Mouse (Mus musculus): ENCODE results near the gene Ccdc194.

The Ccdc194 gene

DNA sequence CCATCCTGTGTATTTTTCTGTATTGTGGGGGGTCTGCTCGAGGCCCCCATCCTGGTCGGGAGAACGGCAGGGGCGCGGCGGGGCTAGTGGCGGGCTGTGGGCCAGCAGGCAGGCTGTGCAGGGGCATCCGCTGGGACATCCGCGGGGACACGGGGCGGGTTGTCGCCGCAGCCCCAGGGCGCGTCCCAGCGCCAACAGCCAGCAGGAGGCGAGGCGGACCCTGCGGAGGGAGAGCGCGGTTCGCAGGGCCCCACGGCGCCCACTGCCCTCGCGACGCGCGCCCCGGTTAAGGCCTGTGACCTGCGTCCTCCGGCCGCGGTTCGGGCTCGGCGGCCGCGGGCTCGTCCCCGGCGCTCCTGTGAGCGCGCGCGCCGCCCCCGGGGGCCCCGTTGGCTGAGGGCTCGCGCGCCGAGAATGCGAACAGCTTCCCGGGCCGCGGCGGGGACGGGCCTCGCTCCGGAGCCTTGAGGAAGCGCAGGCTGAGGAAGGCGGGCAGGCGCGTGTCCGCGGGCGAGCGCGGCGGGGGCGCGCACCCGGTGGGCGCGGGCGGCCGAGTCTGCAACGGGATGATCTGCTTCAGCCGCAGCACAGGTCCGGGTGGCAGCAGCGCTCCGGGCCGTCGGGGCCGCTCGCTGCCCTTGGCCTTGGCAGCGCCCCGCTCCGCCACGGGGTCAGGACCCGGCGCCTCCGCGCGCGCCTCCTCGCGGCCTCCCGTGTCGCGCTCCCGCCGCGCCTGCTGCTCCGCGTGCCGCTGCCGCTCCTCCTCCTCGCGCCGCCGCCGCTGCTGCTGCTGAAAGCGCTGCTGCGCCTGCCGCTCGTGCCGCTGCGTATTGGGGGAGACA is 49.2 kb downstream of the Ccdc194 start:
- DNase-seq (ENCODE audit: low read depth, low spot score) = no peak

DNA sequence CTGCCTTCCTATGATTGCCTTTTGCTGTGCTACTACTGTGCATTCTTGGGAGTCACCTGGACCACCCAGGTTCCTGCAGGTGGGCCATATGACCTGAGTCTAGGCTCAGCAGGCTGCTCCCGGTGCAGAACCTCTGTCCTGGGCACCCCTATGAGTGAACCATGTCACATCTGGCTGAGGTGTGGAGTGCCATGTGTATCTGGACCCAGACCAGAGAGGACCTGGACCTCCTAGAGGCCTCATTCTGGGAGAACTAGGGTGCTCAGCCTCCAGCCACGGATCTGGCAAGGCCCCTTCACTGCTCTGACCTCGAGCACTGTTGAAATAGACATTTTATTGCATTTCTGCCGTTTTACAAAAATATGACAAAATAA is 49.8 kb downstream of the Ccdc194 start:
- no peak for DNase-seq (ENCODE audit: low read depth, low spot score)

DNA sequence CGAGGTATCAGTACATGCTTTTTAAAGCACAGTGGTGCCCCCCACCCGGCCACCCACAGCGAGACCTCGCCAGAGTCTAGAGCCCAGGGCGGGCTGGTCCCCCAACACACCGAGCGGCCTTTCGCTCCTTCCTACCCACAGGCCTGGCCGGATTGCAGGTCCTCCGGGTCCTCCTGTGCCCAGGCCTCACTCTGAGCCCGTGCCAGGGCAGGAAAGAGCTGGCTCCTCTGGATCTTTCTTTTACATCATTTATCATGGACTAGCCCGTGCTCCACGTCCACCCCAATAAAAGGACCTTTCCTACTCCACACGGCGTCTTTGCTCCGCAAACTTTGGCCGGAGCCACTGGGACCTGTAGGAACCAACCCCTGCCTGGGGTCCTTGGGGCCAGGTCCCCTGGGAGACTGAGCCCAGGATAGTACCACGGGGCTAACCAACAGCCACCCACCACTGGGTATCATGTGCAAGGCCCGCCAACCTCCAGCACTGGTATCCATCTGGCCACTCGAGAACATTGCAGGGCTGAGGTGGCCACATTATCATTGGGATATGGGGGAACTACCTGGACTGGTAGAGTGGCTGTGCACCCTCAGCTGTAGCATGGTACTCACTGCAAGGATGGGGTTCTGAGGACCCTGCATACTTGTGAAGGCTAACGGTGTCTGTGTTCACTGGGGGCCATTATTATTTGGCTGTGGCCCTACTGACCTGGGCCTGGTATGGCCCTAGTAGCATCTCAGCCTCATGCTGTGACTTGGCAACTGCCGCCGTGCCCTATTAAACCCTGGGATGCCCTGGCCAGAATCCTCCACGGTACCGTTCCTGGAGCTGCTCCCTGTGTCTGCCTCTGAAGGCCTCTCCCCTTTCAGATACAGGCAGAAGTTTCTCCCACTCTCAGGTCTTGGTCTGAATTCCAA is 50.5 kb downstream of the Ccdc194 start:
- DNase-seq (ENCODE audit: low read depth, low spot score) = no peak

DNA sequence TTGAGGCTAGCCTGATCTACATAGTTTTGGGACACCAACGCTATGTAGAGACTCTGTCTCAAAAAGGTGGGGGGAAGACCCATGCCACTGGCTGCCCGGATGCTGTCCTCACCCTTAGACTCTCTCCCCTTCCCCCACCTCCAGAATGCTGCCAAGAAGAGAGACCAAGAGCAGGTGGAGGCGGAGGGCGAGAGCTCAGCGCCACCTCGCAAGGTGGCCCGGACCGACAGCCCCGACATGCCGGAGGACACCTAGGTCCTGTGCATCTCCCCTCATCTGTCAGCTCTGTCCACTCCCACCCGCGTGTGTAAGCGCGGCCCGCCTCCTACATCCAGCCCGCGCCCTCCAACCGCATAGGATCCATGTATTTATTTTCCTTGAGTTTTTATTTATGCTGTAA is 51.2 kb downstream of the Ccdc194 start:
- DNase-seq (ENCODE audit: low read depth, low spot score) = no peak

DNA sequence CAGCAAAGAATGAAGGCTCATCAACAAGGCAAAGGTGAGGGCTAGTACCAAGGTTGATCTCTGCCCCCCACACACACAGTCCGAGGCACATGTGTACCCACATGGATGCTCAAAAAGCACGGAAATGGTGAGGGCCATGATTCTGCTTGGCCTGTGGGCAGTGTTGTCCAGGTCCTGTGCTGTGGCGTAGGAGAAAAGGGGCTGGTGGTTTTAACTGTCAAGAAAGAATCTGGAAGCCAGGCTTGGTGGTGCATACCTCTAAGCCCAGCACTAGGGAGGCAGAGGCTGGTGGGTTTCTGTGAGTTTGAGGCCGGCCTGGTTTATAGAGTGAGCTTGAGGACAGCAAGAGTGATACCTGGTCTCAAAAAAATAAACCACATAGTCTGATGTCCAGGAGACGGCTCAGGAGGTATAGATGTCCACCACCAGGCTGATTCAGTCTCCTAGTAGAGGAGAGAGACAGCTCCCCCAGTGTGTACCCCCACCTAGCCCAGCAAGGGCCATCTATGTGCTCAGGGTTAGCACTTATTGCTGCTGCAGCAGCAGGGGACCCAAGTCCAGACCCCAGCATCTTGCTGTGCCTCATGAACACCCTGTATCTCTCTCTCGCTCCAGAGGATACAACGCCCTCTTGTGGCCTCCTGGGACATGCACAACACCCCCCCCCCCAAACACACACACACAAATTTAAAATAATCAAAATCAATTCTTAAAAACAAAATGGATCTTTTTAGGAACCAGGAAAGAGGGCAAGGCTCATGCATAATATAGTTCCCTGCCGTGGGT is 52.7 kb downstream of the Ccdc194 start:
- DNase-seq (ENCODE audit: low read depth, low spot score) = no peak

DNA sequence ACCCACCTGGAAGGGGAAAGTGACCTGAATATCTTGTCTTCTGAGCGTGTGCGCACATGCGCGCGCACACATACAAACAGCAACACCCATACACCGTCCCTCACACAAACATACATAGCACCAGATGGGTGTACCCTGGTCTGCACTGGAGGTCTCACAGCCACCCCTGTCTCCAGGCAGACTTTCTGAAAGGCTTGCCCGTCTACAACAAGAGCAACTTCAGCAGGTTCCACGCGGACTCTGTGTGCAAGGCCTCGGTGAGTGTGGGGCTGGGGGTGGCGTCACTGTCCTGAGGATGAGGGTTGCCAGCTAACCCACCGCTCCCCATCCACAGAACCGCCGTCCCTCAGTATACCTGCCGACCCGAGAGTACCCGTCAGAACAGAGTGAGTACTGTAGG is 53.6 kb downstream of the Ccdc194 start:
- DNase-seq (ENCODE audit: low read depth, low spot score) = no peak

DNA sequence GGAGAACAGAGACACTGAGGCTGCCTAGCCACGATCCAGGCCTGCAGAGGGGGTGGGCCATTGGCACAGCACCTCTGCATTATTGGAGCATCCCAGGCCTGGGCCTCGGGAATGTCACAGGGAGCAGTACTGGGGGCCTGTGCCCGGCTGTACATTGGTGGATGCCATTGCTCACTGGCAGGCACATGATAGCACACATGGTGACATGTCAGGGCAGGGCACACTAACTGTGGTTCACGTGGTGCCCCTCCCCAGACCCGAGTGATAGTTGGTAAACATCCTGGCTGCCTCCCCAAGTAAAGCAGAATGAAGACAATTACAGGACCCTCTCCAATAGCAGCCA is 54.6 kb downstream of the Ccdc194 start:
- no peak for DNase-seq (ENCODE audit: low read depth, low spot score)

DNA sequence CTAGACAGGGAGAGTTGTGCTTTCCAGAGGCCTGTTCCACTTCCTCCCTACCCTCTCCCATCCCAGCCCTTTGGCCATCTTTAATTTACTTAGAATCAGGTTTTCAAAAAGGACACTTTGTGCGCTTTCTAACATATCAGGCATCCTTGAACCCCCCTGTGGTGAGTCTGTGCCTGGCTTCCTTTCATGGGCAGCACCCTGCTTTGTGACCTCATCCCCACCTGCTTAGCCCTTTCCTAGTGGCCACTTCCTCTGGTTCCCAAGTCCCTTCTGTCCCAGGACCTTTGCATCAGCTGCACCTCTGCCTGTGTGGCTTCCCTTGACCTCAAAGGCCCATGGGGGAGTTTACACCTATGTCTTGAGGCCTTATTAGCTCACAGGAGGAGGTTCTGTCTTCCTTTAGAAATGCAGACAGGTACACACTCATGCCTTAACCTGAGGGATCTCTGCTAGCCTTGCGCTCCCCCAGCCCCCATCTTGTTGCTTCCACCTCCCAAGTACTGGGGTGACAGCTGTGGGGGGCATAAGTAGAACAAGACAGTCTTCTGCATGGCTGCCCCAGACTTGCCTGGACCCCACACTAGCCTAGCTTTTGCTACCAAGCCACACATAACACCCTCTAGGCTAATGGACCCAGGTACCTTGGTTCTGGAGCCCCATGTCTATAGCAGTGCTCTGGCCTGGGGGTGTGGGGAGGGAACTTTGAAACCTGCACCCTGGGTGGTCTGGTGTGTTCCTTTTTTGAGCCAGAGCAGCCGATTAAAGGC is 55.2 kb downstream of the Ccdc194 start:
- DNase-seq (ENCODE audit: low read depth, low spot score) = no peak
